Mouse (Mus musculus): Measurements from ENCODE around the gene Phpt1.

DNA sequence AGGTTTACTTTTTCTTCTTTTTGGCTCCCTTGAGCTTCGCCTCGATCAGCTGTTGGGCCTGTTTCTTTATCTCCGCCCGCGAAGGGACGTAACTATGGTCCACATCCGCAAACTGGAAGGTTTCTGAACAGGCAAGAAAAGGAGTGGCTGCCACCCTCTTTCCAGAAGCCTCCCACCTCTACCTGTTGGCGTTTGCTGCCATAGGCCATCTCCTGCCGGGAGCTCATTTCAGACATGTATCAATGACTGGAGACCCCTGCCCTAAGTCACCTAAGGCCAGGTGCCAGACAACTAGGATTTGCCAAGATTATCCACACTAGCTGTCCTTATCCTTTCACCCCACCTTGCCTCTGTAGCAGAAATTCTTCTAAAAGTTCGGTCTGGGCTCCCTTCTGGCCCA lies 33.6 kb upstream of the Phpt1 start:
- TF ChIP-seq CTCF (IDR thresholded peaks at IDR 0.05; ENCODE audit: control insufficient read depth, insufficient read depth, insufficient replicate concordance, low read depth, low read length) (no peak), POLR2A (IDR thresholded peaks at IDR 0.05; ENCODE audit: control insufficient read depth, low read depth, low read length) (no peak)
